Mouse (Mus musculus) retina, embryonic 14.5 days (tissue): ENCODE results near the gene Pecam1.
A peak's percentile ranks its signal among the peaks of the same experiment; 100 is the strongest.
"Not testable (repeated sequence)": the region's sequence is repeated elsewhere in the genome, so short reads cannot be mapped to it uniquely, and the experiment has no call there.

Experiments
- DNase-seq: peaks from one replicate; pipeline ENCODE4 v3.0.0-alpha.2; 2015; ENCODE audit warnings: low spot score

Pecam1 gene

GRCm38 (mm10) chr11:106728402-106729366 is 21.7 kb downstream of the Pecam1 start:
- no peak for DNase-seq

GRCm38 (mm10) chr11:106727967-106728366 is 22.5 kb downstream of the Pecam1 start:
- peak; percentile 15 for DNase-seq

- not testable (repeated sequence) for DNase-seq
Measured at GRCm38 (mm10) chr11:106724916-106725235, 25.6 kb downstream of the Pecam1 start.

- no peak for DNase-seq
Measured at GRCm38 (mm10) chr11:106724176-106724915, 26.1 kb downstream of the Pecam1 start.

- DNase-seq = peak; percentile 43
Measured at GRCm38 (mm10) chr11:106723611-106724125, 26.8 kb downstream of the Pecam1 start.

GRCm38 (mm10) chr11:106722831-106723361 is 27.5 kb downstream of the Pecam1 start:
- no peak for DNase-seq

GRCm38 (mm10) chr11:106720379-106720778 is 30.0 kb downstream of the Pecam1 start:
- no peak for DNase-seq

GRCm38 (mm10) chr11:106716568-106716967 is 33.9 kb downstream of the Pecam1 start:
- DNase-seq = no peak

- DNase-seq = no peak
Measured at GRCm38 (mm10) chr11:106715066-106715465, 35.4 kb downstream of the Pecam1 start.

GRCm38 (mm10) chr11:106710789-106711188 is 39.6 kb downstream of the Pecam1 start:
- no peak for DNase-seq

- DNase-seq = peak; percentile 12
Measured at GRCm38 (mm10) chr11:106709227-106709985, 41.0 kb downstream of the Pecam1 start.

- DNase-seq = no peak
Measured at GRCm38 (mm10) chr11:106707866-106708265, 42.6 kb downstream of the Pecam1 start.

- DNase-seq = no peak
Measured at GRCm38 (mm10) chr11:106707085-106707484, 43.3 kb downstream of the Pecam1 start.

- DNase-seq = no peak
Measured at GRCm38 (mm10) chr11:106706212-106706611, 44.2 kb downstream of the Pecam1 start.

- DNase-seq = no peak
Measured at GRCm38 (mm10) chr11:106704399-106705111, 45.9 kb downstream of the Pecam1 start.

- no peak for DNase-seq
Measured at GRCm38 (mm10) chr11:106703931-106704330, 46.5 kb downstream of the Pecam1 start.

GRCm38 (mm10) chr11:106702584-106702983 is 47.8 kb downstream of the Pecam1 start:
- DNase-seq = no peak

- DNase-seq = no peak
Measured at GRCm38 (mm10) chr11:106701589-106701988, 48.8 kb downstream of the Pecam1 start.

GRCm38 (mm10) chr11:106699083-106699482 is 51.3 kb downstream of the Pecam1 start:
- DNase-seq = no peak

- DNase-seq = no peak
Measured at GRCm38 (mm10) chr11:106698289-106698688, 52.1 kb downstream of the Pecam1 start.

GRCm38 (mm10) chr11:106695917-106696316 is 54.5 kb downstream of the Pecam1 start:
- no peak for DNase-seq
